ENCODE assay signal across 9 mouse cellular contexts in the genomic region with DNA sequence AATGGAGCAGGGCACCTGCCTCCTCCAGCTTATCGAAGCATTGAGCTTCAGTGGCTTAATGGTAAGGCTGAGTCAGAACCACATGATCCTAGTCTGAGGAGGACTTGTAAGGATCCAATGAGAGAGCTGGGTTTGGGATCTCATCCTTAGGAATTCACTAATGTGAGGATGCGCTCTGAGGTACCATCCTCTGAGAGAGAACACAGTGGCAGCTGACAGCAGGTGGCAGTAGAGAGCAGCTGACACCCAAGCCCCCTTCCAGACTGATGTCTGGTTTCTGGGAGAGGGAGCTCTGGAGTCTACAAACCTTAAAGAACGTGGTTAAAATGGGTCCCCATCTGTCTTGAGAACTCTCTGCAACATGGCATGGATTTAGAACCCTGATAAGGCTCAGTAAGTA.
DNase-seq lines count a peak whose midpoint lies in the region; ATAC-seq and TF ChIP-seq lines count a peak whose summit lies in the region.
"Had no signal": no experiment of that assay in that cellular context is flagged by ENCODE, and none has a peak within 500 bp of the region (broad histone marks: within the 10 kb centered on the region; RNA-seq: fewer than 3 reads in every experiment).

No protein-coding gene starts in this region.

- 35% methylated on average over 3 of the region's 3 CpGs for WGBS in midbrain, embryonic 11.5 days
- WGBS in midbrain, embryonic 15.5 days, result 37% methylated on average over 3 of the region's 3 CpGs
- WGBS in neural tube, embryonic 12.5 days, result 37% methylated on average over 3 of the region's 3 CpGs

- H3K9me3 ChIP-seq in midbrain, embryonic 11.5 days (ENCODE audit: control insufficient read depth, low read length), result no peaks in the 10 kb centered on the region
- H3K9me3 ChIP-seq in midbrain, embryonic 15.5 days, result no peaks in the 10 kb centered on the region
- no peaks in the 10 kb centered on the region for H3K9me3 ChIP-seq in neural tube, embryonic 12.5 days

- CTCF ChIA-PET in Patski (lab: Charles Lee), result interaction anchor here (0.8 to 3.2 kb wide), 13 partner anchors 13 to 102 kb away, joined by 3 to 10 read pairs (median 4); no protein-coding TSS in a partner anchor

- no peak overlapping the region for H3K27ac ChIP-seq in midbrain, embryonic 11.5 days (ENCODE audit: low read depth, low read length)
- no peak overlapping the region for H3K27ac ChIP-seq in midbrain, embryonic 15.5 days
- no peak overlapping the region for H3K27ac ChIP-seq in left cerebral cortex, adult 2 months
- no peak overlapping the region for H3K27ac ChIP-seq in neural tube, embryonic 12.5 days

- H3K36me3 ChIP-seq in midbrain, embryonic 11.5 days (ENCODE audit: control insufficient read depth, insufficient read depth, low read length), result no peaks in the 10 kb centered on the region
- no peaks in the 10 kb centered on the region for H3K36me3 ChIP-seq in midbrain, embryonic 15.5 days (replicated peaks)
- no peaks in the 10 kb centered on the region for H3K36me3 ChIP-seq in neural tube, embryonic 12.5 days

- H3K4me1 ChIP-seq in midbrain, embryonic 11.5 days (ENCODE audit: control insufficient read depth, insufficient read depth, low read length), result no peaks in the 10 kb centered on the region
- no peaks in the 10 kb centered on the region for H3K4me1 ChIP-seq in midbrain, embryonic 15.5 days
- no peaks in the 10 kb centered on the region for H3K4me1 ChIP-seq in neural tube, embryonic 12.5 days
- H3K4me1 ChIP-seq: megakaryocyte, embryonic 14.5 days had no signal

- in situ Hi-C loops in Patski (cut with MboI; ENCODE audit: low pct_unique_long_range_greater_than_20kb), result no loop called here

- H3K9ac ChIP-seq in midbrain, embryonic 11.5 days (ENCODE audit: low read length), result no peak overlapping the region
- no peak overlapping the region for H3K9ac ChIP-seq in midbrain, embryonic 15.5 days
- no peak overlapping the region for H3K9ac ChIP-seq in neural tube, embryonic 12.5 days

- intact Hi-C loops in left cerebral cortex, adult 2 months (cut with DNase I), result loop anchor here (1.0 to 2.0 kb wide), 2 partner anchors 35 to 205 kb away; no protein-coding TSS in a partner anchor

- peak; percentile 59; the same call in 1 of the 2 replicates for ATAC-seq in midbrain, embryonic 11.5 days (ENCODE audit: low FRiP score)
- ATAC-seq in midbrain, embryonic 15.5 days (replicated peaks), result no peak
- no peak for ATAC-seq in Patski
- peak; percentile 58; the same call in 1 of the 2 replicates for ATAC-seq in neural tube, embryonic 12.5 days (ENCODE audit: low FRiP score, low read depth)
- ATAC-seq in activated CD4-positive, CD25-positive, alpha-beta regulatory T cell, adult 4 months, result no peak

- no peak overlapping the region for H3K4me2 ChIP-seq in midbrain, embryonic 11.5 days
- H3K4me2 ChIP-seq in midbrain, embryonic 15.5 days, result no peak overlapping the region
- H3K4me2 ChIP-seq in neural tube, embryonic 12.5 days (replicated peaks), result no peak overlapping the region

- TF ChIP-seq CTCF in Patski (IDR thresholded peaks at IDR 0.05), result peak; percentile 75
- TF ChIP-seq CTCF in left cerebral cortex, adult 2 months (IDR thresholded peaks at IDR 0.05), result peak; percentile 89

- DNase-seq in midbrain, embryonic 11.5 days (ENCODE audit: low spot score, missing footprints), result peak; percentile 97
- no peak for DNase-seq in Patski (ENCODE audit: low read depth, low spot score)
- DNase-seq in cerebellum, postnatal 14 days, result peak; percentile 80 to 87
- peak; percentile 31 to 38 for DNase-seq in frontal cortex, postnatal 36 days (ENCODE audit: low spot score in 2 of 2)
- DNase-seq in left cerebral cortex, adult 2 months (ENCODE audit: extremely low spot score in 1 of 2, low spot score in 2 of 2), result peak; percentile 24 to 53

- H3K27me3 ChIP-seq in midbrain, embryonic 11.5 days (ENCODE audit: control insufficient read depth, insufficient read depth, low read length), result no peaks in the 10 kb centered on the region
- H3K27me3 ChIP-seq in midbrain, embryonic 15.5 days (replicated peaks), result no peaks in the 10 kb centered on the region
- H3K27me3 ChIP-seq in Patski, result no peaks in the 10 kb centered on the region
- no peaks in the 10 kb centered on the region for H3K27me3 ChIP-seq in neural tube, embryonic 12.5 days (replicated peaks)
- H3K27me3 ChIP-seq: megakaryocyte, embryonic 14.5 days had no signal

- POLR2A ChIA-PET in Patski (lab: Charles Lee), result no interaction called here

- H3K4me3 ChIP-seq in midbrain, embryonic 11.5 days (ENCODE audit: low read depth, low read length), result no peak overlapping the region
- no peak overlapping the region for H3K4me3 ChIP-seq in midbrain, embryonic 15.5 days
- H3K4me3 ChIP-seq in left cerebral cortex, adult 2 months, result no peak overlapping the region
- H3K4me3 ChIP-seq in neural tube, embryonic 12.5 days, result no peak overlapping the region
- H3K4me3 ChIP-seq: megakaryocyte, embryonic 14.5 days had no signal

Comparison
In these comparisons a context has a peak if more than half of its experiments do, and no peak if none do; other contexts are left out.
1. ATAC-seq: peak in midbrain, embryonic 11.5 days (single experiment) and neural tube, embryonic 12.5 days (single experiment); none in midbrain, embryonic 15.5 days (single experiment), Patski (single experiment) and activated CD4-positive, CD25-positive, alpha-beta regulatory T cell, adult 4 months (single experiment).